Mouse (Mus musculus): ENCODE data around the gene Tex22. TPM values are rescaled to one million over a fixed set of nuclear protein-coding genes. Genes with fewer than 3 reads are reported as not detected.

The Tex22 gene
- polyA plus RNA-seq, 1 experiment from 2014 or later: not detected

DNA sequence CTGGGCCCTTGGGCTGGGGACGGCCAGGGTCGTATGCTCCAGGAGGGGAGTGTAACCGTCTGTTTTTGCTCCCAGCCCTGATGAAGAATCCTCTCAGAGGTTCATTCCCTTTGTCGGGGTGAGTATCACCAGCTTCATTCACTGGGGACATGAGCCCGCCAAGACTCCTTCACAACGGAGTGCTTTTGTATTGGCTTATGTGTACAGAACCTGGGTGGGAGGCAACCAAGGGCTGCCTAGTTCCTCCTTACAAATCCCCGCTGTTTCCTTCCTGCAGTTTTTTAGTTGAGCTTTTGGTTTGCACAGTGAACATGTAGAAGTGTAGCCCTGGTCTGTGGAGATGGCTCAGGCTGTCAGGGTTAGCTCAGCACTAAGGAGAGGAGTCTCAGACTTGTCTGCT, 6.3 kb upstream of the Tex22 start:
- Histone ChIP-seq H3K27ac (ENCODE audit: low read length) (no peak overlapping the region), H3K9ac (ENCODE audit: low read length) (no peak overlapping the region), H3K36me3 (ENCODE audit: control insufficient read depth, insufficient read depth) (peaks cover 18% of the 10 kb centered on the region), H3K4me3 (ENCODE audit: low read length) (no peak overlapping the region), H3K4me2 (ENCODE audit: low read depth, low read length) (no peak overlapping the region), H3K9me3 (replicated peaks; ENCODE audit: control insufficient read depth, low read length) (no peaks in the 10 kb centered on the region), H3K4me1 (ENCODE audit: control insufficient read depth, insufficient read depth, low read length) (no peaks in the 10 kb centered on the region), H3K27me3 (ENCODE audit: control insufficient read depth, insufficient read depth, low read length) (no peaks in the 10 kb centered on the region)
- 84% methylated on average over 7 of the region's 7 CpGs for WGBS
- ATAC-seq (replicated peaks; ENCODE audit: extremely low read depth, insufficient read depth, low FRiP score): no peak

DNA sequence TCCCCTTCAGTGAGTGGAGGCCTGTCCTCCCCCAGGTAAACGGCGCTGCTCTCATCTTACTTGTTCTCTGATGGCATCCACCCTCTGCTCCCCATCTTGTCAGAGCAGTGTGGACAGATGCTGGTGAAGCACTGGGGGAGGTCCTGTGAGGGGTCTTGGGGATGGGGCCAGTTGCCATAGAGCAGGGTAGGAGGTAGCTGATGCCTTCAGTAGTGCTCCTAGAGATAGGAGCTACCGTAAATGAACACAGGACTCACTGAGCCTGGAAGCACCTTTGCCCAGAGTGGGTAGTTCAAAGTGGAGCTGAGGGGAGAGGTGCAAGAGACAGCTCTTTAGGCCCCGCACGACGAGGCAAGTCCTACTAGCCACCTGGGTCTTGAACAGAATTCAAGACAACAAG, 4.9 kb upstream of the Tex22 start:
- H3K4me2 ChIP-seq (ENCODE audit: low read depth, low read length): no peak overlapping the region
- H3K9ac ChIP-seq (ENCODE audit: low read length): no peak overlapping the region
- no peaks in the 10 kb centered on the region for H3K27me3 ChIP-seq (ENCODE audit: control insufficient read depth, insufficient read depth, low read length)
- H3K4me1 ChIP-seq (ENCODE audit: control insufficient read depth, insufficient read depth, low read length): peaks cover 8% of the 10 kb centered on the region
- H3K9me3 ChIP-seq (replicated peaks; ENCODE audit: control insufficient read depth, low read length): no peaks in the 10 kb centered on the region
- no peak overlapping the region for H3K27ac ChIP-seq (ENCODE audit: low read length)
- peaks cover 15% of the 10 kb centered on the region for H3K36me3 ChIP-seq (ENCODE audit: control insufficient read depth, insufficient read depth)
- WGBS: 91% methylated on average over 6 of the region's 6 CpGs
- no peak overlapping the region for H3K4me3 ChIP-seq (ENCODE audit: low read length)
- ATAC-seq (replicated peaks; ENCODE audit: extremely low read depth, insufficient read depth, low FRiP score): no peak

DNA sequence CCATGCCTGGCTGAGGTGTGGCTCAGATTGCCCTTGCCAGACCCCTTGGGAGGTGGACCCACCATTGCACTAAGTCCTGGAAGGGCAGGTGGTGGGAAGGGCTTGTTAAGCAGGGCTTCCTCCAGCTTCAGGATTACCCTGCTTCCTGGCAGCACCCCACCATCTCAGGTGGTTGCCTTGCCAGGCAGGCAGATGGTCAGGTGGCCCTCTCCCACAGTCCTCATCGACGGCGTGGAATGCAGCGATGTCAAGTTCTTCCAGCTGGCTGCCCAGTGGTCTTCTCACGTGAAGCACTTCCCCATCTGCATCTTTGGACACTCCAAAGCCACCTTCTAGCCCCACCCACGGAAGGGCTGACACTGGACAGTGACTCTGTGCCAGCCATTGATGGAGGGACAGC, 3.0 kb upstream of the Tex22 start:
- H3K36me3 ChIP-seq (ENCODE audit: control insufficient read depth, insufficient read depth): peaks cover 15% of the 10 kb centered on the region
- whole genome bisulfite sequencing: 85% methylated on average over 6 of the region's 6 CpGs
- no peaks in the 10 kb centered on the region for H3K27me3 ChIP-seq (ENCODE audit: control insufficient read depth, insufficient read depth, low read length)
- no peaks in the 10 kb centered on the region for H3K9me3 ChIP-seq (replicated peaks; ENCODE audit: control insufficient read depth, low read length)
- H3K9ac ChIP-seq (ENCODE audit: low read length): no peak overlapping the region
- no peak overlapping the region for H3K27ac ChIP-seq (ENCODE audit: low read length)
- no peak for ATAC-seq (replicated peaks; ENCODE audit: extremely low read depth, insufficient read depth, low FRiP score)
- no peak overlapping the region for H3K4me2 ChIP-seq (ENCODE audit: low read depth, low read length)
- peaks cover 17% of the 10 kb centered on the region for H3K4me1 ChIP-seq (ENCODE audit: control insufficient read depth, insufficient read depth, low read length)
- H3K4me3 ChIP-seq (ENCODE audit: low read length): no peak overlapping the region

DNA sequence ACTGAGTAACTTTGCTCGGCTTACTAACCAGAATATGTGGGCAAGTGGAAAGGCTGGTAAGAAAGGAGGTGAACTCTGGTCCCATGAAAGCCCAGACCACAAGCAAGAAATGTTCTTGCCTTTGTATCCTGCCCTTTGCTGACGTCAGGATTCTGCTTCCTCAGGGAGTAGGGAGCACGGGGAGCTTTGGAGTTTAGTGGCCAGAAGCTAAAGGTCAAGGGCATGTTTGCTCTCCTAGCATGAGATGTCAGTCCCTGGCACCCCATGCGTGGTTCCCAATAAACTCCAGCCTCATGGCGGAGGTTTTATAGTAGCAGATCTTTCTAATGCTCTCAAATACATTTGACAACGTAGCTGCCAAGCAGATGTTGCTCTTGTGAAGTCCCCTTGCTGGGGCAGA, 2.5 kb upstream of the Tex22 start:
- ATAC-seq (replicated peaks; ENCODE audit: extremely low read depth, insufficient read depth, low FRiP score): no peak
- H3K9ac ChIP-seq (ENCODE audit: low read length): no peak overlapping the region
- H3K4me2 ChIP-seq (ENCODE audit: low read depth, low read length): no peak overlapping the region
- no peak overlapping the region for H3K27ac ChIP-seq (ENCODE audit: low read length)
- WGBS: 82% methylated on average over 6 of the region's 6 CpGs
- no peak overlapping the region for H3K4me3 ChIP-seq (ENCODE audit: low read length)
- peaks cover 17% of the 10 kb centered on the region for H3K4me1 ChIP-seq (ENCODE audit: control insufficient read depth, insufficient read depth, low read length)
- no peaks in the 10 kb centered on the region for H3K9me3 ChIP-seq (replicated peaks; ENCODE audit: control insufficient read depth, low read length)
- no peaks in the 10 kb centered on the region for H3K27me3 ChIP-seq (ENCODE audit: control insufficient read depth, insufficient read depth, low read length)
- peaks cover 15% of the 10 kb centered on the region for H3K36me3 ChIP-seq (ENCODE audit: control insufficient read depth, insufficient read depth)

GRCm38 (mm10) chr12:113073420-113074328, 628 bp upstream of the Tex22 start:
- H3K27me3 ChIP-seq (ENCODE audit: control insufficient read depth, insufficient read depth, low read length): no peaks in the 10 kb centered on the region
- WGBS: 8% methylated on average over 15 of the region's 15 CpGs
- peaks cover 17% of the 10 kb centered on the region for H3K4me1 ChIP-seq (ENCODE audit: control insufficient read depth, insufficient read depth, low read length)
- no peaks in the 10 kb centered on the region for H3K9me3 ChIP-seq (replicated peaks; ENCODE audit: control insufficient read depth, low read length)
- peaks cover 13% of the 10 kb centered on the region for H3K36me3 ChIP-seq (ENCODE audit: control insufficient read depth, insufficient read depth)
- peak overlapping the region; percentile 69 for H3K4me2 ChIP-seq (ENCODE audit: low read depth, low read length)
- H3K4me3 ChIP-seq (ENCODE audit: low read length): peak overlapping the region; percentile 50
- H3K27ac ChIP-seq (ENCODE audit: low read length): peak overlapping the region; percentile 90
- H3K9ac ChIP-seq (ENCODE audit: low read length): peak overlapping the region; percentile 76
- peak; percentile 34 for ATAC-seq (replicated peaks; ENCODE audit: extremely low read depth, insufficient read depth, low FRiP score)

DNA sequence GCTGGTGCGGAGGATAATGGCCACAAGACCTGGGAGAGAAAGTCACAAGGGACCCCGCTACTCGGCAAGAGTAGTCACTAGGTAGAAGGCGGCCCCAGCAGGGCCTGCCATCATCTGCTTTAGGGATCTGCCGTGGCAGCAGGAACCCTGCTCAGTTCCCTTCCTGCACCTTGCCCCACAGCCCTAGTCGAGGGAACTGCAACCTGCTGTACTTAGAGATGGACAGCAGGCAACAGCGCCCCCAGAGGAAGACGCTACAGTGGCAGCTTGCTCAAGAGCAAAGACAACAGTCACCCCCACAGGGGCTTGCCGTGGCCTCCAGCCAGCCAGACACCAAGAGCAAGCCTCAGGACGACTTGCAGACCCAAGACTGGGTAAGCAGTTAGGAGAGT, 757 bp downstream of the Tex22 start:
- 6% methylated on average over 10 of the region's 10 CpGs for WGBS
- peak; percentile 67 for ATAC-seq (replicated peaks; ENCODE audit: extremely low read depth, insufficient read depth, low FRiP score)

DNA sequence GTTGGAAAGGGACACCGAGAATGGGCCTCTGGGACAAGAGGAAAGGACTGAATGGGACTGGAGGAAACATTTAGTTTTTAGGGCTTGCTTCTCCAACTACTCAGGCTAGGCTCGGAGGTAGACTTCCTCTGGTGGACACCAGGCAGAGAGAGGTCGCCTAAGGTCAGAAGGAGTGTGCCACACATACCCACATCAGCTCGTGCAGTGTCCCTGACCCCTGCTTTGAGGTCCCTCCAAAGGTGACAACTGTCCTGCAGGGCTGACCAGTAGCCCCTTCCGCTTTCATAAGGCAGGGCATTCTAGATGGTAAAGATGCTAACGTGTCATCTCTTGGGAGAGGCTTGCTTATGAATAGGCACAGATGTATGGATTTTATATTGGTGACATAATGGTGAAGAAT, 1.2 kb downstream of the Tex22 start:
- no peak overlapping the region for H3K4me3 ChIP-seq (ENCODE audit: low read length)
- peaks cover 17% of the 10 kb centered on the region for H3K4me1 ChIP-seq (ENCODE audit: control insufficient read depth, insufficient read depth, low read length)
- WGBS: 49% methylated on average over 6 of the region's 6 CpGs
- H3K36me3 ChIP-seq (ENCODE audit: control insufficient read depth, insufficient read depth): peaks cover 7% of the 10 kb centered on the region
- ATAC-seq (replicated peaks; ENCODE audit: extremely low read depth, insufficient read depth, low FRiP score): no peak
- no peak overlapping the region for H3K9ac ChIP-seq (ENCODE audit: low read length)
- H3K4me2 ChIP-seq (ENCODE audit: low read depth, low read length): peak overlapping the region; percentile 69; the same call in 1 of the 2 replicates
- no peaks in the 10 kb centered on the region for H3K27me3 ChIP-seq (ENCODE audit: control insufficient read depth, insufficient read depth, low read length)
- no peaks in the 10 kb centered on the region for H3K9me3 ChIP-seq (replicated peaks; ENCODE audit: control insufficient read depth, low read length)
- H3K27ac ChIP-seq (ENCODE audit: low read length): 0 out of 2 replicates have a peak overlapping the region, but pooled peaks have one; percentile 7

More for the DNA sequence above, 757 bp downstream of the Tex22 start:
- H3K4me1 ChIP-seq (ENCODE audit: control insufficient read depth, insufficient read depth, low read length): peaks cover 17% of the 10 kb centered on the region
- H3K9ac ChIP-seq (ENCODE audit: low read length): peak overlapping the region; percentile 76
- peak overlapping the region; percentile 90 for H3K27ac ChIP-seq (ENCODE audit: low read length)
- peaks cover 8% of the 10 kb centered on the region for H3K36me3 ChIP-seq (ENCODE audit: control insufficient read depth, insufficient read depth)
- peak overlapping the region; percentile 69 for H3K4me2 ChIP-seq (ENCODE audit: low read depth, low read length)
- no peaks in the 10 kb centered on the region for H3K9me3 ChIP-seq (replicated peaks; ENCODE audit: control insufficient read depth, low read length)
- no peaks in the 10 kb centered on the region for H3K27me3 ChIP-seq (ENCODE audit: control insufficient read depth, insufficient read depth, low read length)
- H3K4me3 ChIP-seq (ENCODE audit: low read length): peak overlapping the region; percentile 50

DNA sequence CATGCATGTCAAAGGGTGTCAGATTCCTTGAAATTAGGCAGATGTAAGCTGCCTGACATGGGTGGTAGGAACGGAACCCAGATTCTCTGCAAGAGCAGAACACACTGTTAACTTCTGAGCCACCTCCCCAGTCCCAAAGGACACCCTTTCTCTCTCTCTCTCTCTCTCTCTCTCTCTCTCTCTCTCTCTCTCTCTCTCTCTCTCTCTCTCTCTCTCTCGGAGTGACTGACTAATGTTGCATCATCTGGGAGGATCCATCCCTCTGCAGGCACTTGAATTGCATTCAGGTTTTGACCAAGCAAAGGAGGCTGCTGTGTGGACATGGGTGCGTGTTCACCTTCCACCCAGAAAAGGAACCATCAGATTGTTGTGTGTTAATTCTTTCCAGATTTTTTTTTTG, 13.0 kb downstream of the Tex22 start:
- Histone ChIP-seq H3K36me3 (ENCODE audit: control insufficient read depth, insufficient read depth) (no peaks in the 10 kb centered on the region), H3K27me3 (ENCODE audit: control insufficient read depth, insufficient read depth, low read length) (no peaks in the 10 kb centered on the region), H3K9me3 (replicated peaks; ENCODE audit: control insufficient read depth, low read length) (no peaks in the 10 kb centered on the region), H3K27ac (ENCODE audit: low read length) (no peak overlapping the region), H3K4me3 (ENCODE audit: low read length) (no peak overlapping the region), H3K4me1 (ENCODE audit: control insufficient read depth, insufficient read depth, low read length) (no peaks in the 10 kb centered on the region), H3K9ac (ENCODE audit: low read length) (no peak overlapping the region), H3K4me2 (ENCODE audit: low read depth, low read length) (no peak overlapping the region)
- ATAC-seq (replicated peaks; ENCODE audit: extremely low read depth, insufficient read depth, low FRiP score): no peak
- WGBS: 70% methylated on average over 3 of the region's 3 CpGs

DNA sequence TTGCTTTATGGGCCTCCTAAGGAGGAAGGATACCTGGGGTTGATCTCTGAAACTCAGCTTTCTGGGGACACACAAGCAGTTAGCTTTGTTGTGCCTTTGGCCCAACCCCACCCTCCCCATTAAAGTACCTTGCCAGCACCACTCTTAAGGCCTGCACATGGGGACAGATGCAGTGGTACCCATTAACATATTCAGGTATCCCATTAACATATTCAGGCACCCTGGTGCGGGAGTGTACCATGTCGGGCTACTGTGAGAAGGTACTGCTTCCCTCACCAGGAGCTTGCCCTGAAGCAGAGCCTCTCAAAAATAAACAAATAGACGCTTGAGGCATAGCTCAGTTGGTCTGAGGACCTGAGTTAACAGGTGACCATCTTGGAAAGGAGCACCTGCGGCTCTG, 13.7 kb downstream of the Tex22 start:
- H3K36me3 ChIP-seq (ENCODE audit: control insufficient read depth, insufficient read depth): no peaks in the 10 kb centered on the region
- H3K4me3 ChIP-seq (ENCODE audit: low read length): no peak overlapping the region
- 50% methylated on average over 4 of the region's 4 CpGs for WGBS
- H3K4me2 ChIP-seq (ENCODE audit: low read depth, low read length): no peak overlapping the region
- ATAC-seq (replicated peaks; ENCODE audit: extremely low read depth, insufficient read depth, low FRiP score): no peak
- H3K9ac ChIP-seq (ENCODE audit: low read length): no peak overlapping the region
- H3K27ac ChIP-seq (ENCODE audit: low read length): no peak overlapping the region
- no peaks in the 10 kb centered on the region for H3K9me3 ChIP-seq (replicated peaks; ENCODE audit: control insufficient read depth, low read length)
- H3K27me3 ChIP-seq (ENCODE audit: control insufficient read depth, insufficient read depth, low read length): no peaks in the 10 kb centered on the region
- no peaks in the 10 kb centered on the region for H3K4me1 ChIP-seq (ENCODE audit: control insufficient read depth, insufficient read depth, low read length)
